Mouse (Mus musculus) c-Kit-negative CD71-positive TER-119-positive erythroid progenitor cells, embryonic 14.5 days (primary cell): Measurements from ENCODE around the gene Eif4ebp2.
"Not testable (repeated sequence)": the region's sequence is repeated elsewhere in the genome, so short reads cannot be mapped to it uniquely, and the experiment has no call there.

Experiments used
- DNase-seq: peaks from one replicate; pipeline ENCODE4 v3.0.0-alpha.2; 2013; ENCODE audit warnings: low read depth, low spot score

Gene Eif4ebp2

DNA sequence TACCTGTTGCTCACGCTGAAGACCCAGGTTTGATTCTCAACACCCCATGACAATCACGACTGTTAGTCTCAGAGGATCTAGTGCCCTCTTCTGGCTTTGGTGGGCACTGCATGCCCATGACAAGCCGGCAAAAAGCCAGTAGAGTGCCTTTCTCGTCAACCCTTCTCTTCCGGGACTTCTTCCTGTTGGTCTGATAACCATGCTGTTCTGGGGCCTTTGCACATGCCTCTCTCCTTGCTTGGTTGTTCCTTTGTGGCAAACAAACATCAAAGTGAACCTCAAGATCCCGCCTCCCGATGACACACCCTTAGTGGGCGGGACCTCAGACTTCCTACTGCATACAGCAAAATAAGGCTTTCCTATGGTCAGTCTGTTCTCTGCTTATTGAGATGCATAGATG lies 13.8 kb upstream of the Eif4ebp2 start:
- DNase-seq: peak; percentile 40

DNA sequence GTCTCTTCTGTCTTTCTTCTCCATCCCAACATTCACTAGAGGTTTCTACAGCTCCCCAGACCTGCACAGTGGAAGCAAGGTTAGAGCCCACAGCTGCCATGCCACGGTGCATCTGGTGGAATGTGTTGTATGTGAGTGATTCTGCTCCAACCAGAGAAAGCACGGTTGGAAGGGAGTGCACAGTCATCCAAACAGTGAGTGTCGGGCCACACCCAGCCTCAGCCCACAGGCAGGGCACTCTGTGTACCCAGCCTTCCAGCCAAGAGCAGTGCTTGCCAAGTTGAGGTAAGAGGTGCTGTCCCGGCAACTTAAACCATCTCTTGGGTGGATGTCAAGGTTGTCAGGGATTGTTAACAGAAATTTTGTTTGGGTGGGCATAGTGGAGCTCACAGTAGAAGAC lies 12.5 kb upstream of the Eif4ebp2 start:
- DNase-seq: peak; percentile 46

DNA sequence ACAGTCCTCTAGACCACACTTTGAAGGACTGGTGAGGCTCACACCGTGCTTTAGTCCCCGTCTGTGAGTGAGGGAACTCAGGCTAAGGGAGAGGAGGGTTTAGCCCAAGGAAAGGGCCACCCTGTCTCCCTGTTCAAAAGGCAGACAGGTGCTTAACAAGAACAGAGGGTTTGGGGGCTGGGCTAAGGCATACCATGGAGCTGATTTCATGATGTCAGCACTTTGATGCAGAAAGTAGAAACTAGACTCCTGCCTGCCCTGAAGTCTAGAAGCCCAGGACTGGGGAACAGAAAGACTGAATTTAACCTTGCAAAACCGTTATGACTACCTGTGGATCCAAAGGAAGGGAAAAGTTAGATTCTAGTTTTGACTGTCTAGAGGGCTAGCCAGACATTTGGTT lies 4.7 kb upstream of the Eif4ebp2 start:
- DNase-seq: no peak

DNA sequence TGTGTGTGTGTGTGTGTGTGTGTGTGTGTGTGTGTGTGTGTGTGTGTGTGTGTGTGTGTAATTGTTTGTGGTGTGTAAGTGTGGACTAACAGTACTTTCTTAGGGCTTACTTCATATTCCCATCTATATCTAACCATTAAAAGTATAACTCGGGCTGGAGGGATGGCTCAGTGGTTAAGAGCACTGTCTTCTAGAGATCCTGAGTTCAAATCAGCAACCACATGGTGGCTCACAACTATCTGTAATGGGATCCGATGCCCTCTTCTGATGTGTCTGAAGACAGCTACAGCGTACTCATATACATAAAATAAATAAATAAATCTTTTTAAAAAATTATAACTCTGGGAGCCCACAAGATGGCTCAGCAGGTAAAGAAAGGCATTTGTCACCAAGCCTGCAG lies 710 bp upstream of the Eif4ebp2 start:
- not testable (repeated sequence) for DNase-seq

DNA sequence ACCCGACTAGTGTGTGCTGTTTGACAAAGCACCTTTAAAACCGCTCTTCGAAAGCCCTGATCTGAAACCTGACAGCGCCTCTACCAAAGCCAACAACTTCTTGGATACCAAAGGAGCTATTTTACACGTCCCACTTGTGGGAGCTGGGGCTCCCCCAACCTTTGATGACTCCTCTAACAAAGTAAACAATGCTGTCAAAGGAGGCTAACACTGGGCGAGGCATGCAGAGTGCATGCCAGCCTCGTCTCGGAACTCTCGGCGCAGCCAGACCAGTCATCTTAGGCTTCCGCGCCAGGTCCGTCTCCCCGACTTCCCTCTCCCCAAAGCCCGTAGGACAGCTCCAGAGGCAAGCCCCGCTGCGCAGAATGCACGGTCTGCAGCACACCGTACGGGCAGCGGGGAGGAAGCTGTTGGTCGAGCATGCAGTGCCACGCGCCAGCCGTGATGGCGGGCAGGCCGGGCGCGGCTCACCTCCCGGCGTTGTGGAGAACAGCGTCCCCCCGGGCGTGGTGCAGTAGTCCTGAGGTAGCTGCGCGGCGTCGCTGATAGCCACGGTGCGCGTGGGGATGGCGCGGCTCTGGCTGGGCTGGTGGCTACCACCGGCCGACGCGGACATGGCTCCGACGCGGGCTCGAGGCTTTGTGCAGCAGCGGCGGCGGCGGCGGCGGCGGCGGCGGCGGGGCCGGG lies 387 bp downstream of the Eif4ebp2 start:
- peak; percentile 45 for DNase-seq

DNA sequence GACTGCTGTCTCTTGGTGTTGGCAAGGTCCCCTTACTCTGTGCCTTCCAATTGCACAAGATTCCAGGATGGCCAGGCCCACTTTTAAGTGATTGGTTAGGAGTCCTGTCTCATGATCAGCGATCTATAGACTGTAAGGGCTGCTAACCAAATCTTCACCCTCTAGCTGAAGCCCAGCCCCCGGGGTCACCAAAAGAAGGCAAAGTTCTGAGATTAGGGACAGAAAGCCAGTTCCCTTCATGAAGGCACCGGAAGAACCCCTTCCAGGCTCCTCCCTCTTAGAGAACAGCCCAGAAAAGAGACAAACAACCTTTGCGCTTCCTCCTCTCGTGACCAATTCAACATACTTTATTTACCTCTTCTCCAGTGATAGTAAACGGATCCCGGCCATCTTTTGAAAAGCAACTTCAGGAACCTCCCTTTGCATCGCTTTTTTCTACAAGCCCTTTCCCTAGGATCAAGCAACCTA lies 964 bp downstream of the Eif4ebp2 start:
- DNase-seq: peak; percentile 34

DNA sequence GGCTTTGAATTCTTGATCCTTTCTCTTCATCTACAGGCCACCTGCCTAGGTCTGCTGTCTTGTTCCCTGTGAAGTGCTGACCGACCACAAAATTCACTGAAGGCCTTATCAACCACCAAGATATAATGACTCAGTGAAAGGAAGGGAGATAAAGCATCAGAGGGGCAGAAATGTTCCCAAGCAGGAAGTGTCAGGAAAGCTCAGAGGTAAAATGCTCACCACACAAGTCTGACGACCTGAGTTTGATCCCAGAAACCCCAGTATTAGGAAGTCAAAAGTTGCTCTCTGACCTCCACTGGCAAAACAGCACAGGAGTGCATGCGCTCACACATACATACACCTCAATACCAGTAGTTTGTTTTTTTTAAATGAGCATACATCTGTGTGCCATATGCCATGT lies 3.6 kb downstream of the Eif4ebp2 start:
- no peak for DNase-seq

DNA sequence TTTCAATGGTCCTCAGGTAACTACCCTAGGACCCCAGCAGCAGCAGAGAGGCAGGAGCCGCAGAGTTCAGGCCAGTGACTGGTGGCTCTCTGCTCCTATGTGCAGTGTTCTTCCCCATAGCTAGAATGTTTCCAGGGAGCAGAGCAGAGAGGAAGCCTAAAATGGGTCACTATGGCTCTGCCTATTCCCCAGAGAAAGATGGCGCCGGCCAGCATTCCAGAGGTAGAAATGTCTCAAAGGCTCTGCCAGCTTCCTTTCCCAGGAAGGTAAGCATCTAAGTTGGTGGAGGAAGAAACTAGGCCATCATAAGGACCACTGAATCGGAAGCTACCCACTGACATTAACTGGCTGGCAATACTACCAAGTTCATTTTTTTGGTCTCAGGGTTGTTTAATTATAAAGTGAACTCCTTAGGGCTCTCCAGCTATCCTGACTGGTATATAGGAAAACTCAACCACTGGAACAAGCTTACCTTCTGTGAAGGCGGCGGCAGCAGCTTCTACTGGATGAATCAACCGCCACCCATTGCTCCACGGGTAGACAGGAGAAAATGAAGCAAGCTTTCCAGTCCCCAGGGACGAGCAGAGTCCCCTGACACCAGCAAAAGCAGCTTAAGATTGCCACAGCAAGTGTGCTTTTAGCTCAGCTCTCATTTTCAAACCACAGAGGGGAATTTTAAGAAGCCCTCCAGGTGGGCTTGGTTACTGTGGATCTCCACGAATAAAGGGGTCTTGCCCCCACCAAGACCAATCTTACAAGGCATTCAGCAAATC lies 4.7 kb downstream of the Eif4ebp2 start:
- DNase-seq: no peak

DNA sequence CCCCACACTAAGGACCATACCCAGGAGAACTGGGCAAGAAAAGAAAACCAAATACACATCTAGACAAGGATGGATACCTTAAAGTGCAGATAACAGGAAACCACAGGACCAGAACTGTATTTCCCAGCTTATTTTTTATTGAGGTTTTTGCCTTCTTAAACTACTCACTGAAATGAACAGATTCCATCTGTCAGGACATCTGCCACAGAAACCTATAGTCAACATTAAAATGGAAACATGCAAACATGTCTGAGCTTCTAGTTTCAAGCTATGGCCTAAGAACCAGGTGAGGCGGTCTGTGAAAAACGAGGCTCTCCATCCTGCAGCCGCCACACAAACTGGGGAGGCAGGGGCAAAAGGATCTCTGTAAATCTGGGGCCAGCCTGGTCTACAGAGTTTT lies 7.4 kb downstream of the Eif4ebp2 start:
- DNase-seq: no peak

DNA sequence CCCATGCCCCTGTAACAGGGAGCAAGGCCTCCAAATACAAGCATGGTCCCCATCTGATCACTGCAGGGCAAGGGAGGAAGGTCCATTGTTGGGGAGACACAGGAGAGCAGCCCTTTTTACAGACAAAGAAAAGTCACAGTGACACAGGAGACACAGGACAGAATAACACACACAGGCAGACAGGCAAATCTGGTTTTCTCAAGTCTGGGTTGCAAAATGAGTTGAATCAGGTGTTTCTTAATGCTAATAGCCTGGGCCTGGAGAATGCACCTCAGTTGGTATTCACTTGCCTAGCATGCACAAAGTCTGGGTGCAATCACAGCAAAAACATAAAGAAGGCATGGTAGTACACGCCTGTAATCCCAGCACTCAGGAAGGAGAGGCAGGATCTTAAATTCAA lies 8.6 kb downstream of the Eif4ebp2 start:
- no peak for DNase-seq

DNA sequence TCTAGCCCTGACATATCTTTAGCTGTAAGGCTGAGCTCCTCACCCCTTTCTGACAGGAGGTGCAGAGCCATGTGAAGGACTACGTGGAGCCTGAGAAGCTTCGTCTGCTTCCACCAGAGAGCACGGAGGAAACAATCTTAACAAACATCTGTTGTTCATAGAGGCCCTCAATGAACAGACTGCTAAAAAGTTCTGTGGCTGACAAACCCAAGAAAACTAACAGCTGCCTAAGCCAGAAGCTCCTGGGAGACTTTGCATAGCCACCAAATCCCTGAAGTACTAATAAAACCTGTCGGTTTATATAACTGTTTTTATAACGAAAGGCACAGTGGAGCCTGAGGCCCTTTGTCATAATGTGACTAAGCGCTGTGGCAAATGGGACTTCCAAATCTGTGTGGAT lies 9.0 kb downstream of the Eif4ebp2 start:
- DNase-seq: no peak

DNA sequence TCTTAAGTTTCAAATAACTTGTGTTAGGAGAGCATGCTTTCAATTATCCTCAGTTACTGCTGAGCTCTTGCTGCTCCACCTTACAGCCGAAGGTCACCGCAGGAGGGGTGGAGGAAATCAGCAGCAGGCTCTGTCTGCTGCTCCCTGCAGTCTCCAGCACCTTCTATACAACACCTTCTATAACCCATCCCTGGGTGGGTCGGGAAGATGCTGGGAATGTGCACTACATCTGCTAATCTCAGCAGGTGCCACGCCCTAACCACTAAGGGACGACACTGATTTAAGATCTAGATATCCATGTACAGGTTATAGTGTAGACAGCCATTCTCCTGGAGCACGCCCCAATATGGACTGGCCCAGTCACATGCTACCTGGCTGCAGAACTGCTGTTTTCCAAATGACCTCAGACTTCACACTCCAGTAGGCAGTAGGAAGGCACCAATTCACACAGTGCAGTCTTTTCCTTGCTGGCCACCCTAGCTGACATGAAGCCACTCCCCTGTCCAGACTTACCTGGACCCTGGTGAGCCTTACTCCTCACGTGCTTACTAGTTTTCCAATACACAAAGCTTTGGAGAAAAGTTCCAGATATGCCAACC lies 12.2 kb downstream of the Eif4ebp2 start:
- DNase-seq: no peak

DNA sequence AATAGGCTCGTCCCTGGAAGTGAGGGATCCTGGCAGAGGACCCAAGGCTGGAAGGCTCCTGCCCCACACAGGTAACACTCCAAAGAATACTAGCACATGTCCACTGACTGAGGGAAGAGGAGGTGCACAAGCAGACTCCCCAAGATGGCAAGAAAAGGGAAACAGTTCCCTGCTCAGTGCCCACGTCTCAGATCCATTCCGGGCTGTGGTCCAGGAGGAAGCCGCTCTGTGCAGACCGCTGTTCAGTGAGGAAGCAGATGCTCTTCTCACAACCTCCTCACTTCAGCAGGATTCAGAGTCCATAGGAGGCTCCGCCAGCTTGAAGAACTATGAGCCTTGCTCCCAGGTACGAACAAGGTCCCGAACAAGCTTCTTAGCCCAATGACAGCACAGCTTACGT lies 21.1 kb downstream of the Eif4ebp2 start:
- no peak for DNase-seq

DNA sequence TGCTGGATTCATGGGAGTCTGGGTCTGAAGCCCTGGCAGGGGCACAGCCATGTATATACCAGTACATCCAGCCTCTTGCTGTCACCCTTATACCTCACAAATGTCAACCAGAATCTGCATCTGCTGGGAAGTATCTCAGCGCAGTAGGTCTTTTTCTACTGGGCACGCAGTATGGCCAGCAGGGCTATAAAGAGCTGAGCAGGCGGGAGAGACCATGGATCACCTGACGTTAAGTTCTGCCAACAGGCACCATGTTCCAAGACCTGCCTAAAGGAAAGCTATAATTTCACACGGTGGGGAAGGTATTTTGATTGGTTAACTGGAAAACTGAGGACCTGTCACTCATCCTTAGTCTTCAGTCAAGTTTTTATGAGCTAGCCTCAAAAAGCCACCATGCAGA lies 23.4 kb downstream of the Eif4ebp2 start:
- no peak for DNase-seq

DNA sequence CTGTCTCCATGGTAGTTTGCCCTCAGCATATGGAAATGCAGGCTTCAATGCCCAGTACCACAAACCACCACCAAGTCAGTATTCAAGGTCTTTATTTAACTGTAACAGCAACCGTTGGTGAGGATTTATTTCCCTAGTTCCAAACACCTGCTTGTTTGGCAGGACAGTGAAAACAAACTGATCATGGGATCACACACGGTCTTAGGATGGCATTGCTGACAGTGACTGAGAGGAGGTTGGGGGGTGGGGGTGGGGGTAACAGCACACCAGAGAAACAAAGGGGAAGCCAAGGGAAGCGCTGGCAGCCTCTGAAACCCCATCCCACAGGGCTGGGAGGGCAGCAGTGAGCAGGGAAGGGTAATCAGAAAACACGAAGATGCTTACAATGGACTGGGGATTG lies 24.0 kb downstream of the Eif4ebp2 start:
- no peak for DNase-seq

DNA sequence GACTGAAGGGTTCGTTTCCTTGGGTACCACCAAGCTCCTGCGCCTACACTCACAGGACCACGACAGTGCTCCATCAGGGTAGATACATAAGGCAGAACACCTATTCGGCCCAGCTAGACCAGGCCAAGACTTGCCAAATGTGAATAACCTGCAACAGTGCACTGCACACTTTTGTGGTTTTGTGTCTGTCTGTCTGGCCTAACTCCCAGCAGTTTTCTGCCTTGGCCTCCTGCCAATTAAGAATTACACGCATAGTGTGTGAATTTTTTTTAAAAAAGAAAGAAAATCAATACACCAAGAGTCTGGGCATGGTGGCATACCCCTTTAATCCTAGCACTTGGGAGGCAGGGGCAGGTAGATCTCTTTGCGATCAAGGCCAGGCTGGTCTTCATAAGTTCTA lies 24.5 kb downstream of the Eif4ebp2 start:
- DNase-seq: no peak

DNA sequence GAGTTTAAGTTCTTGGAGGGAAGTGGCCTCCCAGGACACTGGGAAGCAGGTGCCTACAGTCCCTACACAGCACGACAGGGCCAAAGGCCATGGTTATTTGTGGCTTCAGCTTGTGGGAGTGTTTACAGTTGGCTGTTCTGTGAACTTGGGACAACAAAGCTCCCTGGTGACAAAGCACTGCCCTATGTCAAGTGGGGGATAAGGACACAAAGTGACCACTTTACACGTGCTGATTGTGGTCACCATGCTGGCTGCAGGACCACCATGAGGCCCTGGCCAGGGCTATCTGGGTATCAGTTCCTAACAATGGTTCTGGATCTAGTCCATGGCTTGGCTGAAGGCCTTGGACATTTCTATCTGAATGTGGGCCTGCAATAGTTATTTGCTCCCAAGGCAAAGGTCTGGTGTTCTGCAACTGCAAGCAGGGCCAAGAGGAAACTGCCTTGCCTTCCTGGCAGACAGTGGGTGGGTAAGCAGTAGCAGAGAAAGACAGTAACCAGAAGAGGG lies 26.2 kb downstream of the Eif4ebp2 start:
- no peak for DNase-seq

DNA sequence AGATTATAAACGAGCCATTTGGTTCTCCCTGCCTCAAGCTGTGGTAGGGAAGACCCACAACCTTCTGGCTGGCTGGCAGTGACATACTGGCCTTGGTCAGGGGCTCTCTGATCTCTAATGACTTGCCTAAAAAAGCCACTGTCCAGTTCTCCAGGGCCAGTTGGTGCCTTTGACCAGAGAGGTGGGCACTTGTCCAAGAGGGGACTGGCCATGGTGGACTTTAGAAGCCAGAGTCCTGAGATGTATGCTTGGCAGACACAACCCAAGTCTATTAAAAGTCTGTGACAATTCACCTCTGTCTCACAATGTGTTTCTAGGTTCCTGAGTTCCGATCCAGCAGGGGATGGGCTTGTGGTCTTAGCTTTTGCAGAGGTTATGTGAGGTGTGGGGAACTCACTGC lies 27.4 kb downstream of the Eif4ebp2 start:
- DNase-seq: no peak

DNA sequence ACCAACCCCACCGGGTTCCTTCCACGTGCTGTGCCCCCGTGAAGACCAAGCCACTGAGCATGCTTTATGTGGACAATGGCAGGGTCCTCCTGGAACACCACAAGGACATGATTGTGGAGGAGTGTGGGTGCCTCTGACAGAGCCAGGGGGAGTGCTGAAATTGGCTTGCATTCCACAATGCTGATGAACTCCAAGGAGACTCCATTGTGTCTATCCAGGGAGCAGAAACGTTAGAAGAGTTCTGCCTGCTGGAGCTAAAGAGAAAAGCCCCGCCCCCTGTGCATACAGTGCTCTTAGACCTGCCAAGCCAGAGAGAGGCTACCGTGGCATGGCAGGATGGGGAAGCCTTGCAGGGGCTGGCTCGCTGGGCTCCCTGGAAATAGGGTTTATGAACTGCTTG lies 28.0 kb downstream of the Eif4ebp2 start:
- no peak for DNase-seq

DNA sequence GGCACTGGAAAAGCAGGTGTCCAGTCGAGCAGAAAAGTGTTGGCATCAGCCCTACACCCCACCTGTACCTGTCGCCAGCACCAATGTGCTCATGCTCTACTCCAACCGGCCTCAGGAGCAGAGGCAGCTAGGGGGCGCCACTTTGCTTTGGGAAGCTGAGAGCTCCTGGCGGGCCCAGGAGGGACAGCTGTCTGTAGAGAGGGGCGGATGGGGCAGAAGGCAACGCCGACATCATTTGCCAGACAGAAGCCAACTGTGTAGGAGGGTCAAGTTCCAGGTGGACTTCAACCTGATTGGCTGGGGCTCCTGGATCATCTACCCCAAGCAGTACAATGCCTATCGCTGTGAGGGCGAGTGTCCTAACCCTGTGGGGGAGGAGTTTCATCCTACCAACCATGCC lies 29.2 kb downstream of the Eif4ebp2 start:
- no peak for DNase-seq

DNA sequence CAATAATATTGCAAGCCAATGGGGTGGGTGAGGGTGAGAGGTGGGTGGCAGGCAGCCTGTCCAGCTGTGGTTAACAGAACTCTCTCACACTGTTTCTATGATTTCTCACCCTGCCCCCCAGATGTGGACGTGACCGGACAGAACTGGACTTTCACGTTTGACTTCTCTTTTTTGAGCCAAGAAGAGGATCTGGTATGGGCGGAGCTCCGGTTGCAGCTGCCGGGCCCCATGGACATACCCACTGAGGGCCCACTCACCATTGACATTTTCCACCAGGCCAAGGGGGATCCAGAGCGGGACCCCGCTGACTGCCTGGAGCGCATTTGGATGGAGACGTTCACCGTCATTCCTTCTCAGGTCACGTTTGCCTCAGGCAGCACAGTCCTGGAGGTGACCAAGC lies 29.6 kb downstream of the Eif4ebp2 start:
- DNase-seq: no peak

DNA sequence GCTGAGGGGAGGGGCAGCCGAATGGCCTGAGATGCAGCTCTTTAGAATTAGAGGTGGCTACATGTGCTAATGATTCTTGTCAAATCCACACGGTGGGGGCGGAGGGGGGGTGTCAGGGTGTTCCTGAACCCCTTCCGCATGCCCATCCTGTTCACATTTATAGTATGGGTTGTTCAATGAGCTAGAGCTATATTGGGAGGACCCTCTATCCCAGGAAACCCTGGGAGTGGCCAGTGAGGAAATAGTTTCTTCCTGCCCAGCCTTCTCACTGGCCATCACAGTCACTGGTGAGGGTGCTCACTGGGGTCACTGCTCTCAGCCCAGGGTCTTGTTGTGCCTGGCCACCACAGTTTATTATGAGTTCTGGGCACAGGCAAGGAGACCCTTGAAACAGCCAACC lies 32.5 kb downstream of the Eif4ebp2 start:
- no peak for DNase-seq

DNA sequence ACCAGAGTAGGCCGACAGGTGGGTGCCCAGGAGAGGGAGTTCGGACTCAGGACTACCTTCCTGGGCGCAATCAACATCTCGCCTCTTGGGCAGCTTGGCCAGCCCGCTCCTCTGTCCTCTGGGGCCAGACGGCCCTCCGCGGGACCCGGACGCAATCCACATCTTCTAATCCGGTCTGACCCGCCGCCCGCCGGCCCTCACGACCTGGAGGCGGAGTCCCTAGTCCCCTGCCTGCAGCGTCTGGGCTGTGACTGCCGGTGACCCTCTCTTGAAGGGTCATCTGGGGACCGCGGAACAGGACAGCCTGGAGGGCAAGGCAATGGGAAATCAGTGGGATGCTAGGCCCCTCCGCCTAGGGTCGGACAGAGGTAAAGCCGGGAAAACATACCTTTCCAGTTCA lies 33.3 kb downstream of the Eif4ebp2 start:
- DNase-seq: no peak
